Mouse (Mus musculus) spleen, adult 2 months (tissue): ENCODE measurements at regions not wholly inside any gene's neighbourhood (a gene's known extent, or its start where the extent isn't known, plus 50 kb on each side); places are given as distances from the start of the nearest gene placed in this dataset.

ENCODE experiments used
- DNase-seq, 2 experiments: peaks; one replicate each; pipeline versions ENCODE4 v3.0.0 to v3.0.0-alpha.2; 2012 to 2021; ENCODE audit warnings: low spot score in 2 of 2, low read depth in 1 of 2
- H3K27ac ChIP-seq: fragments of 200-500 bp; 2 replicates; pipeline ENCODE4 v1.5.1; 2012; ENCODE audit warnings: low read length, inconsistent platforms; ENCODE audit not compliant: insufficient read depth
- H3K27me3 ChIP-seq: fragments of 200-500 bp; 2 replicates; pipeline ENCODE4 v1.6.1; 2012; ENCODE audit warnings: mild to moderate bottlenecking, moderate library complexity, low read length, inconsistent platforms; ENCODE audit not compliant: control insufficient read depth, insufficient read depth
- H3K36me3 ChIP-seq: fragments of 200-500 bp; 2 replicates; pipeline ENCODE4 v1.6.1; 2012; ENCODE audit warnings: mild to moderate bottlenecking, low read length, inconsistent platforms; ENCODE audit not compliant: control insufficient read depth, insufficient read depth
- H3K4me1 ChIP-seq: fragments of 200-500 bp; 2 replicates; pipeline ENCODE4 v1.6.1; 2011; ENCODE audit warnings: inconsistent platforms; ENCODE audit not compliant: control insufficient read depth, insufficient read depth, insufficient read length
- H3K4me3 ChIP-seq: fragments of 200-500 bp; 2 replicates; pipeline ENCODE4 v1.5.1; 2011; ENCODE audit warnings: mild to moderate bottlenecking, inconsistent platforms; ENCODE audit not compliant: insufficient read depth, insufficient read length; ENCODE audit errors: extremely low read depth
- CTCF ChIP-seq: fragments of 200-500 bp; IDR thresholded peaks from 2 replicates; pipeline ENCODE4 v1.5.1; 2011; ENCODE audit warnings: mild to moderate bottlenecking, inconsistent platforms; ENCODE audit not compliant: insufficient read depth, insufficient read length, insufficient replicate concordance; ENCODE audit errors: extremely low read depth
- POLR2A ChIP-seq: fragments of 200-500 bp; IDR thresholded peaks from 2 replicates; pipeline ENCODE4 v1.6.1; 2011; ENCODE audit warnings: low read depth, low read length, inconsistent platforms
- WGBS: fragments of 180-500 bp; shearing (Covaris S2); methylation state at CpG from one replicate; pipeline ENCODE4 v1.1.7; 2018; 5-methylcytosine and 5-hydroxymethylcytosine counted together

DNA sequence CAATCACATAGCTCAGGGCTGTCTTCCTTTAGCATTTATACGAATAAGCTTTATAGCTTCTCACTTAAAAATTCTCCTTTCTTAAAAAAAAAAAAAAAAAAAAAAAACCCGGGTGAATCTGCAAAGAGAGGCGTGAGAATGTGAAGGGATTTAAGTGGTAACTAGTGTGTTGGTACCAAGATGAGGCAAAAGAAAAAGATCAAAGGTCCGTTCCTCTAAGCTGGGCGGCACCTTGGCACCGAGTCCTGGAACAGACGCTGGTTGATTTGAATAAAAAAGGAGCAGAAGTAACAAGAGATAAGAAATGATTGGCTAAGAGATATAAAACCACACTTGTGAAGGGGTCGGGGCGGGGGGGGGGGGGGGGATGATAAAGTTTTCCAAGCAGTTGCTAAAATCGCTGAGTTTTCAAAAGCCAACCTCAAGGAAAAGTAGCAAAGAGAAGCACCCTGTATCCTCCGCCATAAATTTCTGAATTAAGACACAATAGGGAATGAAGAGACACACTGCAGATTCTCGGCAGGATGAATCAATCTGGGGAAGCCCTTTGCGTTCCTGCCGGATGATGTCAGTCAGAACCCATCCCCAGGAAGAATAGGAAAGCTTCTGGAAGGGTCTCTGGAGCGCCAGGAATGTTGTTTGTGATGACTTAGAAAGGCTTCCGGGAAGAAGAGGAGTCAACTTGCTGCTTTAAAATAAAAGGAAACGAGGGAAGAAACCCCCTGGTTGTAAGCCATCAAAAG, 107.7 kb upstream of the Ankrd1 start:
- Histone ChIP-seq H3K27ac (no peak overlapping the region), H3K27me3 (no peaks in the 10 kb centered on the region), H3K36me3 (no peaks in the 10 kb centered on the region), H3K4me3 (no peak overlapping the region), H3K4me1 (peaks cover 12% of the 10 kb centered on the region; the same call in 1 of the 2 replicates)
- TF ChIP-seq CTCF = no peak
- no peak for TF ChIP-seq POLR2A
- no peak for DNase-seq
- WGBS = 55% methylated on average over 17 of the region's 17 CpGs

DNA sequence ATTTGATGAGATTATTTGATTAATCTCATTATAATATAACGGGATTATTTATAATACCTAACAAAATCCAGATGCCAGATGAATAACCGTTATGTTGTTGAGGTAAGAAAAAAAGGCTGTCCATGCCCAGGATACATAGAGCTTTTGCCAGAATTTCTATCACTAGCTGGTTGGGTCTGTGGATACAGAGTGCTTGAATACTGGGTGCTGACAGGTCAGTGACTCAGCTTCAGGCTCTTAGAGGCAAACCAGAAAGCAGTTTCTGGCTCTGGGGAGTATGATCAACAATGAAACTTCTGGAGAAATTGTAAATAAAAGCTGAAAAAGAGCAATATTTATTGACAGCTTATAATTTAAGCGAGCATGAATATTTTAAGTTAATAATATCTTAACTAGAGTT, 109.4 kb upstream of the Ankrd1 start:
- no peaks in the 10 kb centered on the region for H3K36me3 ChIP-seq
- DNase-seq = no peak
- no peaks in the 10 kb centered on the region for H3K27me3 ChIP-seq
- H3K4me1 ChIP-seq = peaks cover 9% of the 10 kb centered on the region; the same call in 1 of the 2 replicates
- 92% methylated on average over 3 of the region's 3 CpGs for WGBS
- H3K4me3 ChIP-seq = no peak overlapping the region
- no peak overlapping the region for H3K27ac ChIP-seq
- no peak for TF ChIP-seq POLR2A
- no peak for TF ChIP-seq CTCF

DNA sequence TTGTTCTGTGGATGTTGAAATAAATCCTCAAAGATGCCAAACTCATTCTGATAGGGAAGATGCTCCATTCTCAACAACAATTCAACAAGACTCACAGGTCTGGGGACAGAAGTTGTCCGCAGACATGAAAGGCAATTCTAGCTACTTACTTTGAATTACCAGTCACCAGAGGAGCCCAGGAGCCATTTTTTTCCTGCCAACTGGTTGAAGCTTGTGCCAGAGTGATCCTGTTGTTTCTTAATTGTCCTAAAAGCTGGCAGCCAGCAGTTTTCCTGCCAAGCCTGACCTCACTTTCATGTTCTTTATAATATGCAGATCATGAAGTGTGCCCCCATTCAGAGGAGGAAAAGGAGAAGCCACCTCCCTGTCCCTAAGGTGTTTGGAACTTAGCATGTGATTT, 110.0 kb upstream of the Ankrd1 start:
- H3K36me3 ChIP-seq = no peaks in the 10 kb centered on the region
- H3K4me3 ChIP-seq = no peak overlapping the region
- no peaks in the 10 kb centered on the region for H3K27me3 ChIP-seq
- DNase-seq = no peak
- H3K27ac ChIP-seq = no peak overlapping the region
- TF ChIP-seq CTCF (no peak), POLR2A (no peak)
- peaks cover 5% of the 10 kb centered on the region; the same call in 1 of the 2 replicates for H3K4me1 ChIP-seq
- WGBS = 98% methylated on average over 1 of the region's 1 CpGs

DNA sequence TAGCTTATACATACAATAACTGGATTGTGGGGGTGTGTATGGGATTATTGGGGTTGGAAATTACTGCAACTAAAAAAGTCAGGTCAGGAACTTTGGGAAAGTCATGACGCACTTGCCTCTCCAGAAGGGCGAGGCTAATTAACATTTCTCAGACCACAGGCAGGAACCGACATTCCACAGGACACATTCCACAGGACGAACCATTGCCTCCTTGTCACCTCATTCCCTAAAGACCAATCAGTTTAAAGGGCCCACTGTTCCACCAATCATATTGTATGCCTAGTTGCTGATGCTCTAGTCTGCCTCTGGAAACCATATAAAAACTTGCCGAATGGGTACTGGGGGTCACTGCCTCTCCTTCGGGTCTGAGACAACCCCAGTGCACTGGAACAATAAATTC, 113.0 kb upstream of the Pcgf5 start:
- DNase-seq = no peak
- WGBS = 89% methylated on average over 6 of the region's 6 CpGs
- H3K4me3 ChIP-seq = no peak overlapping the region
- no peaks in the 10 kb centered on the region for H3K4me1 ChIP-seq
- no peak for TF ChIP-seq CTCF
- TF ChIP-seq POLR2A = no peak
- H3K27ac ChIP-seq = no peak overlapping the region
- no peaks in the 10 kb centered on the region for H3K36me3 ChIP-seq
- no peaks in the 10 kb centered on the region for H3K27me3 ChIP-seq

DNA sequence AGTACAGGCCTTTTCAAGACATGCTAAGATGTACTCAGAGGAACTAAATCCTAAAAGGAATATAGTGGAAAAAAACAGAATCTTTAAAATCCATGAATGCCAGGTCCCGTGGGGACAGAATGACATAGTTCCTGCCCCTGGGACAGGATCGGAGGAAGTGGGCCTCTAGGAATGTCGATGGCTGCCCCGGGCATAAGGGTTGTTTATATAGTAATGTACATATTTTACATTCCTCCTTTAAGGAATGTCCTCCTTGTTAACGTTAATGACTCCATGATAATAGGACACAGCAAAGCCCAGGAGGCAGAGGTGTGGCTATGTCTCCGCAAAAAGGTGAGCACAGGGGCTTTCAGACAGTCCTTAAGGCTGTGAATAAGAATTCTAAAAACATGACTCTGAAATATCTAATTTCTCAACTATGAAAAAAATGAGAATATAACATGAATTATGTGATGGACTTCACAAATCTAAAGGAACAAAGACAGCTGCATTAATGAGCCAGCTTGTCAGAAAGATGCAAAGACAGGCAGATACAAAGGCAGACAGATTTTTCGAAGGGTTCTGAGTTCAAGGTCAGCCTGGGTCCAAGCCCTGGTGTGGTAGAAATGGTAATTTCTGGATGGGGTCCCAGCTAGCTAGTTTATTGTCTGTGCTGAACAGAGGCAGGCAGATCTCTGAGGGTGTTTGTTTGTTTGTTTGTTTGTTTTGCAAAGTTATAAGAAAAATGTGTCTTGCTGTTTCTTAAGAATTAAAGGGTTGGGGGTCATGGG, 111.3 kb upstream of the Pcgf5 start:
- TF ChIP-seq POLR2A (no peak), CTCF (no peak)
- Histone ChIP-seq H3K27me3 (no peaks in the 10 kb centered on the region), H3K4me3 (no peak overlapping the region), H3K4me1 (no peaks in the 10 kb centered on the region), H3K36me3 (no peaks in the 10 kb centered on the region), H3K27ac (no peak overlapping the region)
- 86% methylated on average over 7 of the region's 7 CpGs for WGBS
- DNase-seq = no peak

DNA sequence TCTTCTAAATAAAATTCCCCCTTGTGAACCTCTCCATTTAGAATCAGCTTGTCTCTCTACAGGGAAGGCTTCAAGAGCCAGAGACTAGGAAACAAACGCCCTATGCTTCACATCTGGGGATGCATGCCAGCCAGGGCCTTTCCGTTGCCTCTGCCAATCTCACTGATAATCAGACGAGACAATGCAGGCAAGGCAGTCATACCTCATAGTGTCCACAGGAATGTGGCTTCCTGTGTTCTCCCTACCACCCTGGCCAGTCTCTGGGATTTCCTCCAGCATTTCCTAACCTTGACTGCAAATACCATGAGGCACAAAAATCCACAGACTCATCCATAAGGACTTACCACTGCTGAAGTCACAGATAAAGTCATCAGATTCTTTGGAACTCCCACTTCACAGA, 110.4 kb upstream of the Pcgf5 start:
- no peak overlapping the region for H3K4me3 ChIP-seq
- H3K27me3 ChIP-seq = no peaks in the 10 kb centered on the region
- 77% methylated on average over 3 of the region's 3 CpGs for WGBS
- TF ChIP-seq CTCF (no peak), POLR2A (no peak)
- DNase-seq = no peak
- H3K36me3 ChIP-seq = no peaks in the 10 kb centered on the region
- H3K27ac ChIP-seq = no peak overlapping the region
- no peaks in the 10 kb centered on the region for H3K4me1 ChIP-seq

DNA sequence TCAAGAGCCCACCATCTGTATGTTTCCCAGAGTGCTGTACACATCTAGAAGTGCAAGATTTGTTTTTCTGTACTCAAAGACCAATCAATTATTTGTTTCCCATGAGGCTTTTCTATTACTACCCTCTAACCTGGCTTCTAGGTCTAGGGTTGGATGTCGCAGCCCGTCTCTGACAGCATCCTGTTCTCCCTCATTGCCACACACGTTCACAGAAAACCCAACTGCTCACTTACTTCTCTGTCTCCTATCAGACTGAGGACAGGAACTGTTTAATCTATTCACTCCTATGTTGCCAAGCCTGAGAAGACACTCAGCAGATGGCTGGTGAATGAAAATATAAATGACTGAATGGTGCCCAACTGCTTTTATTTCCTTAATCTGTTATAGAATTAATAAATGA, 109.6 kb upstream of the Pcgf5 start:
- no peaks in the 10 kb centered on the region for H3K36me3 ChIP-seq
- H3K4me3 ChIP-seq = no peak overlapping the region
- H3K27me3 ChIP-seq = no peaks in the 10 kb centered on the region
- DNase-seq = no peak
- 36% methylated on average over 3 of the region's 3 CpGs for WGBS
- H3K27ac ChIP-seq = no peak overlapping the region
- no peaks in the 10 kb centered on the region for H3K4me1 ChIP-seq
- TF ChIP-seq CTCF (no peak), POLR2A (no peak)
